Mouse (Mus musculus) ES-Bruce4 (cell line): ENCODE data around the gene Urb1. TPM values are rescaled to one million over a fixed set of nuclear protein-coding genes. Genes with fewer than 3 reads are reported as not detected.
"Not testable (repeated sequence)": the region's sequence is repeated elsewhere in the genome, so short reads cannot be mapped to it uniquely, and the experiment has no call there.

Experiments used
- H3K27ac ChIP-seq: 2 replicates; pipeline ENCODE4 v1.5.1; 2012; ENCODE audit warnings: low read length, inconsistent platforms; ENCODE audit not compliant: insufficient read depth
- H3K27me3 ChIP-seq: 2 replicates; pipeline ENCODE4 v1.6.1; 2012; ENCODE audit warnings: mild to moderate bottlenecking, low read length, inconsistent platforms; ENCODE audit not compliant: control insufficient read depth, poor library complexity, insufficient read depth, severe bottlenecking
- H3K36me3 ChIP-seq: 2 replicates; pipeline ENCODE4 v1.6.1; 2012; ENCODE audit warnings: inconsistent platforms, mild to moderate bottlenecking, low read length, moderate library complexity; ENCODE audit not compliant: control insufficient read depth, poor library complexity, insufficient read depth, severe bottlenecking
- H3K4me1 ChIP-seq: one replicate; pipeline ENCODE4 v1.8.1; 2011; ENCODE audit warnings: low read length; ENCODE audit not compliant: control insufficient read depth, insufficient read depth
- H3K4me3 ChIP-seq: 2 replicates; pipeline ENCODE4 v1.5.1; 2011; ENCODE audit warnings: low read depth, mild to moderate bottlenecking, low read length
- H3K9ac ChIP-seq: 2 replicates; pipeline ENCODE4 v1.6.1; 2012; ENCODE audit warnings: low read depth, mild to moderate bottlenecking, inconsistent platforms; ENCODE audit not compliant: poor library complexity, severe bottlenecking
- H3K9me3 ChIP-seq: replicated peaks from 2 replicates; pipeline ENCODE4 v1.6.1; 2012; ENCODE audit warnings: mild to moderate bottlenecking, low read length, inconsistent platforms; ENCODE audit not compliant: control insufficient read depth, poor library complexity, insufficient read depth, severe bottlenecking
- CTCF ChIP-seq: IDR thresholded peaks from one replicate; pipeline ENCODE4 v1.8.1; 2011; ENCODE audit warnings: low read depth, low read length
- EP300 ChIP-seq: IDR thresholded peaks from 2 replicates; pipeline ENCODE4 v1.6.1; 2011; ENCODE audit warnings: low read depth, low read length; ENCODE audit not compliant: insufficient read depth
- POLR2A ChIP-seq: IDR thresholded peaks from one replicate; pipeline ENCODE4 v1.8.1; 2011; ENCODE audit warnings: low read length; ENCODE audit not compliant: insufficient read depth
- polyA plus RNA-seq: library from polyadenylated mRNA; stranded (reverse); fragments of >200 nt; gene quantifications from 2 replicates; pipeline ENCODE4 v1.2.4, GENCODE M21; 2011; ENCODE audit warnings: low read depth; ENCODE audit not compliant: missing spikeins, insufficient read depth, insufficient read length

Urb1 gene
- polyA plus RNA-seq, 1 experiment: 24.4 TPM

DNA sequence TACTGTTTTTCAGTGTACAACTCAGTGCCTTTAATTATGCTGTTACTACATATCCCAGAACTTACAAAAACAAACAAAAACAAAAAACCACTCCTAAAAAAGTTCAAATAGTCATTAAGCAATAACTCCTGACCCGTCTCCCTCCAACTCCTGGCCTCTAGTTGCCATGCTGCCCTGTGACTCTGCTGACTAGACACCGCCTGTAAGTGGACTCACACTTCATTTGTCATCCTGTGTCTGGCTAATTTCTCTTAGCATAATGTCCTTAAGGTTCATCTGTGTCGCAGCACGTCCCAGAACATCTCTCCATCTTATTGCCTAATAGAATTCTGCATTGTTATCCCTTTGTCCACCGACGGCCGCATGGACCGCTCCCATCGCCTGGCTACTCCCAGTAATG, 17.3 kb upstream of the Urb1 start:
- 0 out of 2 replicates have a peak, but pooled peaks cover 1% of the 10 kb centered on the region for H3K27me3 ChIP-seq
- TF ChIP-seq CTCF (no peak), EP300 (no peak), POLR2A (no peak)
- no peaks in the 10 kb centered on the region for H3K9me3 ChIP-seq
- H3K4me1 ChIP-seq: peaks cover 4% of the 10 kb centered on the region
- no peak overlapping the region for H3K4me3 ChIP-seq
- H3K36me3 ChIP-seq: no peaks in the 10 kb centered on the region
- no peak overlapping the region for H3K9ac ChIP-seq
- H3K27ac ChIP-seq: no peak overlapping the region

- H3K9ac ChIP-seq: no peak within 1 kb of the TSS
- TF ChIP-seq POLR2A (no peak), CTCF (peak; percentile 64), EP300 (no peak)
- no peaks in the 10 kb centered on the region for H3K36me3 ChIP-seq
- no peak within 1 kb of the TSS for H3K27ac ChIP-seq
- peaks cover 4% of the 10 kb centered on the region for H3K4me1 ChIP-seq
- no peak within 1 kb of the TSS for H3K4me3 ChIP-seq
- H3K9me3 ChIP-seq: no peaks in the 10 kb centered on the region
- 0 out of 2 replicates have a peak, but pooled peaks cover 1% of the 10 kb centered on the region for H3K27me3 ChIP-seq
Measured at GRCm38 (mm10) chr16:90826457-90826856, 16.2 kb upstream of the Urb1 start, which contains the start of gene Eva1c. Gene Eva1c (plus strand): TSS chr16:90826719.

GRCm38 (mm10) chr16:90826041-90826440, 15.8 kb upstream of the Urb1 start:
- Histone ChIP-seq H3K27me3 (no peaks in the 10 kb centered on the region), H3K4me3 (no peak overlapping the region), H3K9ac (no peak overlapping the region), H3K36me3 (no peaks in the 10 kb centered on the region), H3K9me3 (no peaks in the 10 kb centered on the region), H3K4me1 (peaks cover 4% of the 10 kb centered on the region), H3K27ac (no peak overlapping the region)
- TF ChIP-seq EP300 (no peak), CTCF (no peak), POLR2A (no peak)

- H3K9me3 ChIP-seq, H3K9ac ChIP-seq, H3K4me3 ChIP-seq, H3K36me3 ChIP-seq, H3K27ac ChIP-seq, H3K4me1 ChIP-seq, H3K27me3 ChIP-seq: not testable (repeated sequence)
Measured at GRCm38 (mm10) chr16:90823986-90824385, 13.8 kb upstream of the Urb1 start.

- Histone ChIP-seq H3K36me3 (no peaks in the 10 kb centered on the region), H3K27ac (no peak overlapping the region), H3K9ac (no peak overlapping the region), H3K27me3 (no peaks in the 10 kb centered on the region), H3K9me3 (no peaks in the 10 kb centered on the region), H3K4me3 (no peak overlapping the region), H3K4me1 (peaks cover 2% of the 10 kb centered on the region)
- TF ChIP-seq EP300 (no peak), CTCF (no peak), POLR2A (no peak)
Measured at GRCm38 (mm10) chr16:90822981-90823380, 12.8 kb upstream of the Urb1 start.

DNA sequence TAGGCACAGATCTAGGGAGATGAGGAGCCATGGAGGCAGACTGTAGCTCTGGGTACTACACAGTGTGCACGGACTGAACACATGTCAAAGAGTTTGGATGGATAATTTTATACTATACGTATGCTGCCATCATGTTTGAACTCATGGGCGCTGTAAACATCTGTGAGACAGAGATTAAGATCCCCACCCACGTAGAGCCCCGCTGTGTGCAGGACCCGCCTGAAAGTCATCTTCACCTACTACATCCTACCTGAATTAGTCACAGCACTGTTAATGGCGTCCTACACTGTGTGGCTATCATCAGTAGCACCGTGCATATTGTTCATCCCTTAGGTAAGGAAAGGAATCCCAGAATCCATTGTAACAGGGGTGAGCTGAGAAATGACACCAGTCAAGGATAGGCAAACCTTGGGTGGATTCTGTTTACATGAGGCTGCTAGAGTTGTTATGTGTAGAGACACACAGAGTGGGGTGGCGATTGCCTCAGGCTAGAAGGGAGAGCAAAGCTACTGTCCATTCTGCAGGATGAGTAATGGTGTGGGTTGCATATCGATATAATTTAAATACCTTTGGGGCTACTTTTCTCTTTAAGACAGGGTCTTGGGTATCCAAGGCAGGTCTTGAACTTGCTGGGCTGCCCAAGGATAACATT, 12.2 kb upstream of the Urb1 start:
- no peak overlapping the region for H3K4me3 ChIP-seq
- H3K9me3 ChIP-seq: no peaks in the 10 kb centered on the region
- no peaks in the 10 kb centered on the region for H3K36me3 ChIP-seq
- TF ChIP-seq POLR2A (no peak), EP300 (no peak), CTCF (no peak)
- H3K4me1 ChIP-seq: peaks cover 2% of the 10 kb centered on the region
- H3K27ac ChIP-seq: no peak overlapping the region
- H3K27me3 ChIP-seq: no peaks in the 10 kb centered on the region
- no peak overlapping the region for H3K9ac ChIP-seq
